Mouse (Mus musculus): ENCODE data around the gene Slco2a1. TPM values are rescaled to one million over a fixed set of nuclear protein-coding genes. Genes with fewer than 3 reads are reported as not detected.

The Slco2a1 gene
- polyA plus RNA-seq, 1 experiment: not detected

- TF ChIP-seq GATA1 (IDR thresholded peaks at IDR 0.05; ENCODE audit: low read length): no peak
These were observed 152.8 kb downstream of the Slco2a1 start for GRCm38 (mm10) chr9:103141266-103141665.

DNA sequence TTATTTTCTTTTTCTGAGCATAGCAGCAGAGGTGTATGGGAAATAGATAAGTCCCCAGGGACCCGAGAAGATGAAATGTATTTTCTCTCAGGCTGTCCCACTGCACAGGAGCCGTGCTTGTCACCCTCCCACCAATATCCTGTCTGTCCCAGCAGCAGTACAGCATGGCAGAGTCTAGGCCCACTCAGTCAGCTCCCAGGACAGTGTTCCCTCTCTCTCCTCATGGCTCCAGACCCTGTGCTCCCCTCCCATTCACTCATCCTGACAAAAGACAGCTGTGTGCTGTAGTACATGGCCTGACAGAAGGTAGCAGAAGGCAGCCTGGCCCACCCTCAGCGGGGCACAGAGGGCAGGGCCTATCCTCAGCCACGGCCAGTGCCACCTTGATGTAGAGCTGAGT, 155.4 kb downstream of the Slco2a1 start:
- no peak for TF ChIP-seq GATA1 (IDR thresholded peaks at IDR 0.05; ENCODE audit: low read length)

DNA sequence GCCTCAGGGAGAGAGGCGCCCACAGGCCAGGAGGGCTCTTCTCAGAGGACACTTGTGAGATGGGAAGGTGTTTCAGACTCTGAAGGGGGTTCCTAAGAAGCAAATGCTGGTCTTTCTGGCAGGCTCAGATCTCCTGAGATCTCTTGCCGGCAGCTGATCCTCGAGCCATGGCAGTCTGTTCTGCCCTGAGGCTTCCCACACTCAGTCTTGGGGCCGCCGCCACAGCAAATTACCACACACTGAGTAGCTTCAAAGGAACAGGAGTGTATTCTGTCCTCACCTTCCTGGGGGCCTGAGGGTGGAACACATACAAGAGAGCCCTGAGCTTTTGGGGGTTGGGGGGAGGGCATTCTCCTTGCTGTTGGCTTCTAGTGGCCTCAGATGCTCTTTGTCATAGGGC, 156.8 kb downstream of the Slco2a1 start:
- no peak for TF ChIP-seq GATA1 (IDR thresholded peaks at IDR 0.05; ENCODE audit: low read length)

Other genes starting within 250 kb of the Slco2a1 start
- 10.5 and 17.0 TPM in 2 replicates for gene Ryk, start 153.8 kb upstream of the Slco2a1 start, polyA plus RNA-seq (2012)
- gene Rab6b, start 123.1 kb downstream of the Slco2a1 start, polyA plus RNA-seq (2012): not detected in 2 replicates
- 13.2 and 25.4 TPM in 2 replicates for gene Srprb, start 213.4 kb downstream of the Slco2a1 start, polyA plus RNA-seq (2012)
- not detected in 2 replicates for gene Gm20425, start 241.6 kb downstream of the Slco2a1 start, polyA plus RNA-seq (2012)
- not detected in 2 replicates for gene Trf, start 241.7 kb downstream of the Slco2a1 start, polyA plus RNA-seq (2012)